Mouse (Mus musculus) kidney, adult 2 months (tissue): ENCODE data around the gene Cdsn. TPM values are rescaled to one million over a fixed set of nuclear protein-coding genes. Genes with fewer than 3 reads are reported as not detected.

Experiments used
- DNase-seq: peaks from one replicate; pipeline ENCODE4 v3.0.0; 2021
- H3K27ac ChIP-seq: fragments of 200-500 bp; 2 replicates; pipeline ENCODE4 v1.5.1; 2012; ENCODE audit warnings: low read depth, low read length, control low read depth, inconsistent platforms; ENCODE audit not compliant: insufficient read depth
- H3K27me3 ChIP-seq: fragments of 200-500 bp; replicated peaks from 2 replicates; pipeline ENCODE4 v1.6.1; 2012; ENCODE audit warnings: mild to moderate bottlenecking, moderate library complexity, low read length, inconsistent platforms; ENCODE audit not compliant: control insufficient read depth, insufficient read depth
- H3K36me3 ChIP-seq: fragments of 200-500 bp; 2 replicates; pipeline ENCODE4 v1.6.1; 2012; ENCODE audit warnings: mild to moderate bottlenecking, moderate library complexity, low read length, inconsistent platforms; ENCODE audit not compliant: control insufficient read depth, insufficient read depth
- H3K4me1 ChIP-seq: fragments of 200-500 bp; 2 replicates; pipeline ENCODE4 v1.6.1; 2011; ENCODE audit warnings: low read length; ENCODE audit not compliant: control insufficient read depth, insufficient read depth
- H3K4me3 ChIP-seq: fragments of 200-500 bp; 2 replicates; pipeline ENCODE4 v1.5.1; 2011; ENCODE audit warnings: mild to moderate bottlenecking, low read depth, low read length, control low read depth; ENCODE audit not compliant: insufficient read depth
- CTCF ChIP-seq: fragments of 200-500 bp; conservative IDR thresholded peaks from 2 replicates; pipeline ENCODE4 v1.5.1; 2011; ENCODE audit warnings: low read depth, mild to moderate bottlenecking, control low read depth, low read length, moderate library complexity, mixed read lengths; ENCODE audit not compliant: insufficient read depth, insufficient read length
- POLR2A ChIP-seq: fragments of 200-500 bp; IDR thresholded peaks from one replicate; pipeline ENCODE4 v1.6.1; 2011; ENCODE audit warnings: low read depth, low read length, control low read depth
- WGBS: fragments of 180-500 bp; shearing (Covaris S2); methylation state at CpG from one replicate; pipeline ENCODE4 v1.1.7; 2018; 5-methylcytosine and 5-hydroxymethylcytosine counted together
- polyA plus RNA-seq: library from polyadenylated mRNA; depleted of rRNA; stranded (reverse); fragments of >200 nt; gene quantifications from 2 replicates; pipeline ENCODE4 v1.2.3, GENCODE M21; 2012

The Cdsn gene
- polyA plus RNA-seq, 1 experiment: 0.67 TPM

GRCm38 (mm10) chr17:35591219-35591578, 39.3 kb downstream of the Cdsn start:
- TF ChIP-seq POLR2A (no peak), CTCF (no peak)

GRCm38 (mm10) chr17:35591731-35592130, 39.8 kb downstream of the Cdsn start:
- TF ChIP-seq POLR2A (no peak), CTCF (no peak)
- no peaks in the 10 kb centered on the region for H3K4me1 ChIP-seq
- 81% methylated on average over 15 of the region's 15 CpGs for WGBS

More at GRCm38 (mm10) chr17:35591219-35591578, 39.3 kb downstream of the Cdsn start:
- no peaks in the 10 kb centered on the region for H3K27me3 ChIP-seq
- no peaks in the 10 kb centered on the region for H3K4me1 ChIP-seq
- no peak overlapping the region for H3K27ac ChIP-seq
- 74% methylated on average over 7 of the region's 7 CpGs for WGBS
- no peaks in the 10 kb centered on the region for H3K36me3 ChIP-seq
- no peak overlapping the region for H3K4me3 ChIP-seq
- DNase-seq: no peak

GRCm38 (mm10) chr17:35592131-35592530, 40.2 kb downstream of the Cdsn start:
- no peak overlapping the region for H3K27ac ChIP-seq
- WGBS: 85% methylated on average over 9 of the region's 9 CpGs
- H3K27me3 ChIP-seq: no peaks in the 10 kb centered on the region
- no peaks in the 10 kb centered on the region for H3K36me3 ChIP-seq
- H3K4me1 ChIP-seq: no peaks in the 10 kb centered on the region
- TF ChIP-seq CTCF (no peak), POLR2A (no peak)
- H3K4me3 ChIP-seq: no peak overlapping the region
- DNase-seq: no peak

More at GRCm38 (mm10) chr17:35591731-35592130, 39.8 kb downstream of the Cdsn start:
- no peaks in the 10 kb centered on the region for H3K27me3 ChIP-seq
- no peaks in the 10 kb centered on the region for H3K36me3 ChIP-seq
- no peak overlapping the region for H3K27ac ChIP-seq
- DNase-seq: no peak
- no peak overlapping the region for H3K4me3 ChIP-seq

GRCm38 (mm10) chr17:35593786-35594185, 41.9 kb downstream of the Cdsn start:
- H3K27ac ChIP-seq: no peak overlapping the region
- no peak for DNase-seq
- no peaks in the 10 kb centered on the region for H3K27me3 ChIP-seq
- TF ChIP-seq POLR2A (no peak), CTCF (no peak)
- no peaks in the 10 kb centered on the region for H3K36me3 ChIP-seq
- H3K4me3 ChIP-seq: no peak overlapping the region
- no peaks in the 10 kb centered on the region for H3K4me1 ChIP-seq
- 31% methylated on average over 4 of the region's 4 CpGs for WGBS

GRCm38 (mm10) chr17:35594456-35594855, 42.5 kb downstream of the Cdsn start:
- 84% methylated on average over 7 of the region's 7 CpGs for WGBS
- Histone ChIP-seq H3K4me1 (no peaks in the 10 kb centered on the region), H3K27ac (no peak overlapping the region), H3K36me3 (no peaks in the 10 kb centered on the region), H3K27me3 (no peaks in the 10 kb centered on the region), H3K4me3 (no peak overlapping the region)
- DNase-seq: no peak
- TF ChIP-seq POLR2A (no peak), CTCF (no peak)

GRCm38 (mm10) chr17:35597399-35597798, 45.5 kb downstream of the Cdsn start:
- no peaks in the 10 kb centered on the region for H3K36me3 ChIP-seq
- H3K27ac ChIP-seq: no peak overlapping the region
- 96% methylated on average over 3 of the region's 3 CpGs for WGBS
- DNase-seq: no peak
- TF ChIP-seq CTCF (no peak), POLR2A (no peak)
- H3K27me3 ChIP-seq: no peaks in the 10 kb centered on the region
- no peak overlapping the region for H3K4me3 ChIP-seq
- H3K4me1 ChIP-seq: no peaks in the 10 kb centered on the region

- no peaks in the 10 kb centered on the region for H3K36me3 ChIP-seq
- no peak within 1 kb of the TSS for H3K4me3 ChIP-seq
- no peaks in the 10 kb centered on the region for H3K4me1 ChIP-seq
- 40% methylated on average over 2 of the region's 2 CpGs for WGBS
- DNase-seq: no peak
- no peaks in the 10 kb centered on the region for H3K27me3 ChIP-seq
- H3K27ac ChIP-seq: no peak within 1 kb of the TSS
- TF ChIP-seq POLR2A (no peak), CTCF (no peak)
Observed at GRCm38 (mm10) chr17:35601249-35601648, 49.3 kb downstream of the Cdsn start, which contains the start of gene Sfta2. Gene Sfta2 (plus strand): TSS chr17:35601549.
